Mouse (Mus musculus) C2C12 (cell line): ENCODE results near the gene Ppip5k1.

Source experiments
- CTCF ChIP-seq: IDR thresholded peaks from one replicate; pipeline ENCODE4 v1.5.1; 2011; ENCODE audit not compliant: control insufficient read depth, insufficient read depth, insufficient read length
- MAX ChIP-seq: IDR thresholded peaks from one replicate; pipeline ENCODE4 v1.6.1; 2011; ENCODE audit warnings: mild to moderate bottlenecking, control low read depth
- MYOD1 ChIP-seq: IDR thresholded peaks from one replicate; pipeline ENCODE4 v1.6.1; 2011; ENCODE audit warnings: low read depth; ENCODE audit not compliant: control insufficient read depth, insufficient read length
- MYOG ChIP-seq: IDR thresholded peaks from one replicate; pipeline ENCODE4 v1.6.1; 2011; ENCODE audit not compliant: control insufficient read depth, insufficient read length; ENCODE audit errors: extremely low read depth
- USF1 ChIP-seq: IDR thresholded peaks from one replicate; pipeline ENCODE4 v1.6.1; 2011; ENCODE audit warnings: low read depth, mild to moderate bottlenecking, control low read depth, moderate library complexity

DNA sequence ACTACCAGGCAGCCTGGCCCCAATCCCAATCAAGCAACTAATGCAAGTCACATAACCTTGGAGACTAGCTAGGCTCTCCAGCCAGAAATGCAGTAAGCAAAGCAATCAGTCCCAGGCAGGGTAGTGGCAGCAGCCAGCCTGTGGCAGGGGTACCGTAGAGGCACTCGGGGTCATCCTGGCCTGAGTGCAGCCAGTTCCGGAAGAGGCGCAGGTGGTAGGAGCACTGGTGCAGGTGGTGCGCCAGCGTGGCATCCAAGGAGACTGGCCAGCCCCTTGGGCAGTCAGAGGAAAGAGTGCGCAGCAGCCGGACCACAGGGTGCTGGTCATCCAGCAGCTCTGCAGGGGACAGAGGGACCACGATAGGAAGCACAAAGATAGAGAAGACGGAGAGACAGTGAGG is 32.2 kb downstream of the Ppip5k1 start:
- TF ChIP-seq CTCF (no peak), MYOD1 (no peak), USF1 (no peak), MYOG (no peak), MAX (no peak)
